Mouse (Mus musculus) ES-E14 (cell line): Measurements from ENCODE around the gene Rhd.

Experiments
- CHD2 ChIP-seq: IDR thresholded peaks from 2 replicates; pipeline ENCODE4 v1.6.1; 2014; ENCODE audit warnings: mild to moderate bottlenecking, low read depth, low read length, inconsistent platforms
- HCFC1 ChIP-seq: IDR thresholded peaks from 2 replicates; pipeline ENCODE4 v1.6.1; 2012; ENCODE audit warnings: low read length, inconsistent platforms, borderline replicate concordance; ENCODE audit not compliant: insufficient read depth

GRCm38 (mm10) chr4:134903046-134903445 lies 38.7 kb downstream of the Rhd start:
- TF ChIP-seq CHD2: no peak
- no peak for TF ChIP-seq HCFC1
